Mouse (Mus musculus) bone marrow macrophage, adult 2 months (primary cell): ENCODE data around the gene Eml5.

ENCODE experiments used
- CTCF ChIP-seq: IDR thresholded peaks from 2 replicates; pipeline ENCODE4 v1.5.1; 2012; ENCODE audit warnings: low read depth, mild to moderate bottlenecking, low read length, moderate library complexity
- POLR2A ChIP-seq: IDR thresholded peaks from 2 replicates; pipeline ENCODE4 v1.6.1; 2012; ENCODE audit warnings: mild to moderate bottlenecking, low read depth, low read length, borderline replicate concordance

- TF ChIP-seq CTCF: no peak
- no peak for TF ChIP-seq POLR2A
Measured at GRCm38 (mm10) chr12:98844774-98845173, 56.5 kb downstream of the Eml5 start.
